Mouse (Mus musculus): ENCODE results near the gene Sufu.

Gene Sufu

GRCm38 (mm10) chr19:46533525-46533924 is 136.8 kb downstream of the Sufu start:
- DNase-seq, result peak; percentile 77

- peak; percentile 86 for DNase-seq
Observed at GRCm38 (mm10) chr19:46534542-46535098, 137.9 kb downstream of the Sufu start.

- peak; percentile 79 for DNase-seq
Observed at GRCm38 (mm10) chr19:46537357-46537756, 140.7 kb downstream of the Sufu start.

- DNase-seq, result no peak
Observed at GRCm38 (mm10) chr19:46538213-46538612, 141.5 kb downstream of the Sufu start.

All from heart, adult 11 months (tissue).